Mouse (Mus musculus): Measurements from ENCODE around the gene Snupn. TPM values are rescaled to one million over a fixed set of nuclear protein-coding genes. Genes with fewer than 3 reads are reported as not detected.

Gene Snupn
- polyA plus RNA-seq, 1 experiment from 2014 or later, result 26.4 TPM

GRCm38 (mm10) chr9:56926387-56926786 is 24.3 kb upstream of the Snupn start:
- no peak for ATAC-seq (ENCODE audit: low FRiP score)
- DNase-seq (ENCODE audit: low spot score), result no peak
- H3K27me3 ChIP-seq (ENCODE audit: control insufficient read depth, insufficient read depth, low read length), result no peaks in the 10 kb centered on the region
- 86% methylated on average over 10 of the region's 10 CpGs for WGBS
- H3K4me2 ChIP-seq (replicated peaks; ENCODE audit: low read depth, low read length), result no peak overlapping the region; the same call in 1 of the 2 replicates
- 0 out of 2 replicates have a peak, but pooled peaks cover 7% of the 10 kb centered on the region for H3K4me1 ChIP-seq (replicated peaks; ENCODE audit: control insufficient read depth, insufficient read depth, low read length)
- no peaks in the 10 kb centered on the region for H3K36me3 ChIP-seq (ENCODE audit: control insufficient read depth, insufficient read depth, low read length)
- no peaks in the 10 kb centered on the region for H3K9me3 ChIP-seq (ENCODE audit: control insufficient read depth, low read length)
- no peak overlapping the region for H3K4me3 ChIP-seq (ENCODE audit: low read depth, low read length)
- no peak overlapping the region for H3K27ac ChIP-seq (ENCODE audit: low read depth, low read length)
- no peak overlapping the region for H3K9ac ChIP-seq (ENCODE audit: low read depth, low read length)

- 0 out of 2 replicates have a peak, but pooled peaks cover 7% of the 10 kb centered on the region for H3K4me1 ChIP-seq (replicated peaks; ENCODE audit: control insufficient read depth, insufficient read depth, low read length)
- under 1% methylated on average over 35 of the region's 35 CpGs for WGBS
- ATAC-seq (ENCODE audit: low FRiP score), result peak; percentile 30
- peak; percentile 72 for DNase-seq (ENCODE audit: low spot score)
- H3K36me3 ChIP-seq (ENCODE audit: control insufficient read depth, insufficient read depth, low read length), result no peaks in the 10 kb centered on the region
- peak overlapping the region; percentile 68 for H3K9ac ChIP-seq (ENCODE audit: low read depth, low read length)
- H3K27ac ChIP-seq (ENCODE audit: low read depth, low read length), result peak overlapping the region; percentile 72
- H3K4me2 ChIP-seq (replicated peaks; ENCODE audit: low read depth, low read length), result peak overlapping the region; percentile 81
- no peaks in the 10 kb centered on the region for H3K9me3 ChIP-seq (ENCODE audit: control insufficient read depth, low read length)
- H3K27me3 ChIP-seq (ENCODE audit: control insufficient read depth, insufficient read depth, low read length), result no peaks in the 10 kb centered on the region
- H3K4me3 ChIP-seq (ENCODE audit: low read depth, low read length), result peak overlapping the region; percentile 51
Measured at GRCm38 (mm10) chr9:56927191-56928012, 23.3 kb upstream of the Snupn start.

GRCm38 (mm10) chr9:56928041-56928811 is 22.5 kb upstream of the Snupn start, which contains the start of gene Snx33:
Gene Snx33 (minus strand): TSS chr9:56928371.
- under 1% methylated on average over 50 of the region's 50 CpGs for WGBS
- Histone ChIP-seq H3K4me1 (replicated peaks; ENCODE audit: control insufficient read depth, insufficient read depth, low read length) (0 out of 2 replicates have a peak, but pooled peaks cover 7% of the 10 kb centered on the region), H3K27ac (ENCODE audit: low read depth, low read length) (peak within 1 kb of the TSS; percentile 72), H3K4me3 (ENCODE audit: low read depth, low read length) (peak within 1 kb of the TSS; percentile 51), H3K9ac (ENCODE audit: low read depth, low read length) (peak within 1 kb of the TSS; percentile 68), H3K4me2 (replicated peaks; ENCODE audit: low read depth, low read length) (peak within 1 kb of the TSS; percentile 81), H3K36me3 (ENCODE audit: control insufficient read depth, insufficient read depth, low read length) (no peaks in the 10 kb centered on the region), H3K27me3 (ENCODE audit: control insufficient read depth, insufficient read depth, low read length) (no peaks in the 10 kb centered on the region), H3K9me3 (ENCODE audit: control insufficient read depth, low read length) (no peaks in the 10 kb centered on the region)
- DNase-seq (ENCODE audit: low spot score) (peak; percentile 90), ATAC-seq (ENCODE audit: low FRiP score) (peak; percentile 85)

- Histone ChIP-seq H3K4me3 (ENCODE audit: low read depth, low read length) (no peak overlapping the region), H3K36me3 (ENCODE audit: control insufficient read depth, insufficient read depth, low read length) (no peaks in the 10 kb centered on the region), H3K27me3 (ENCODE audit: control insufficient read depth, insufficient read depth, low read length) (no peaks in the 10 kb centered on the region), H3K4me1 (replicated peaks; ENCODE audit: control insufficient read depth, insufficient read depth, low read length) (0 out of 2 replicates have a peak, but pooled peaks cover 4% of the 10 kb centered on the region), H3K27ac (ENCODE audit: low read depth, low read length) (no peak overlapping the region), H3K9me3 (ENCODE audit: control insufficient read depth, low read length) (no peaks in the 10 kb centered on the region), H3K4me2 (replicated peaks; ENCODE audit: low read depth, low read length) (no peak overlapping the region), H3K9ac (ENCODE audit: low read depth, low read length) (no peak overlapping the region)
- ATAC-seq (ENCODE audit: low FRiP score), result no peak
- DNase-seq (ENCODE audit: low spot score), result no peak
- 67% methylated on average over 4 of the region's 4 CpGs for WGBS
Measured at GRCm38 (mm10) chr9:56929496-56929895, 21.2 kb upstream of the Snupn start.

- Histone ChIP-seq H3K27me3 (ENCODE audit: control insufficient read depth, insufficient read depth, low read length) (no peaks in the 10 kb centered on the region), H3K9ac (ENCODE audit: low read depth, low read length) (no peak overlapping the region), H3K4me2 (replicated peaks; ENCODE audit: low read depth, low read length) (no peak overlapping the region), H3K36me3 (ENCODE audit: control insufficient read depth, insufficient read depth, low read length) (no peaks in the 10 kb centered on the region), H3K9me3 (ENCODE audit: control insufficient read depth, low read length) (no peaks in the 10 kb centered on the region), H3K27ac (ENCODE audit: low read depth, low read length) (no peak overlapping the region), H3K4me1 (replicated peaks; ENCODE audit: control insufficient read depth, insufficient read depth, low read length) (0 out of 2 replicates have a peak, but pooled peaks cover 3% of the 10 kb centered on the region), H3K4me3 (ENCODE audit: low read depth, low read length) (no peak overlapping the region)
- DNase-seq (ENCODE audit: low spot score) (no peak), ATAC-seq (ENCODE audit: low FRiP score) (no peak)
- 87% methylated on average over 1 of the region's 1 CpGs for WGBS
Measured at GRCm38 (mm10) chr9:56930556-56930955, 20.1 kb upstream of the Snupn start.

GRCm38 (mm10) chr9:56936861-56937222 is 13.8 kb upstream of the Snupn start:
- Histone ChIP-seq H3K4me2 (replicated peaks; ENCODE audit: low read depth, low read length) (peak overlapping the region; percentile 45), H3K36me3 (ENCODE audit: control insufficient read depth, insufficient read depth, low read length) (no peaks in the 10 kb centered on the region), H3K27ac (ENCODE audit: low read depth, low read length) (no peak overlapping the region), H3K9me3 (ENCODE audit: control insufficient read depth, low read length) (no peaks in the 10 kb centered on the region), H3K4me1 (replicated peaks; ENCODE audit: control insufficient read depth, insufficient read depth, low read length) (peaks cover 2% of the 10 kb centered on the region; the same call in 1 of the 2 replicates), H3K9ac (ENCODE audit: low read depth, low read length) (0 out of 2 replicates have a peak overlapping the region, but pooled peaks have one; percentile 1), H3K4me3 (ENCODE audit: low read depth, low read length) (peak overlapping the region; percentile 70), H3K27me3 (ENCODE audit: control insufficient read depth, insufficient read depth, low read length) (no peaks in the 10 kb centered on the region)
- DNase-seq (ENCODE audit: low spot score), result no peak
- no peak for ATAC-seq (ENCODE audit: low FRiP score)
- WGBS, result 20% methylated on average over 6 of the region's 6 CpGs

- ATAC-seq (ENCODE audit: low FRiP score) (peak; percentile 94), DNase-seq (ENCODE audit: low spot score) (peak; percentile 95)
- Histone ChIP-seq H3K27ac (ENCODE audit: low read depth, low read length) (peak within 1 kb of the TSS; percentile 37; the same call in 1 of the 2 replicates), H3K9me3 (ENCODE audit: control insufficient read depth, low read length) (no peaks in the 10 kb centered on the region), H3K4me2 (replicated peaks; ENCODE audit: low read depth, low read length) (peak within 1 kb of the TSS; percentile 82), H3K9ac (ENCODE audit: low read depth, low read length) (peak within 1 kb of the TSS; percentile 81), H3K27me3 (ENCODE audit: control insufficient read depth, insufficient read depth, low read length) (no peaks in the 10 kb centered on the region), H3K4me1 (replicated peaks; ENCODE audit: control insufficient read depth, insufficient read depth, low read length) (peaks cover 2% of the 10 kb centered on the region; the same call in 1 of the 2 replicates), H3K36me3 (ENCODE audit: control insufficient read depth, insufficient read depth, low read length) (no peaks in the 10 kb centered on the region), H3K4me3 (ENCODE audit: low read depth, low read length) (peak within 1 kb of the TSS; percentile 70)
- under 1% methylated on average over 73 of the region's 73 CpGs for WGBS
Measured at GRCm38 (mm10) chr9:56937223-56938160, 13.2 kb upstream of the Snupn start, which contains the start of gene Imp3. Gene Imp3 (plus strand): TSS chr9:56937475.

GRCm38 (mm10) chr9:56938374-56938773 is 12.3 kb upstream of the Snupn start:
- peak overlapping the region; percentile 82 for H3K4me2 ChIP-seq (replicated peaks; ENCODE audit: low read depth, low read length)
- H3K9me3 ChIP-seq (ENCODE audit: control insufficient read depth, low read length), result no peaks in the 10 kb centered on the region
- WGBS, result 5% methylated on average over 7 of the region's 7 CpGs
- peaks cover 2% of the 10 kb centered on the region; the same call in 1 of the 2 replicates for H3K4me1 ChIP-seq (replicated peaks; ENCODE audit: control insufficient read depth, insufficient read depth, low read length)
- H3K27ac ChIP-seq (ENCODE audit: low read depth, low read length), result no peak overlapping the region
- H3K4me3 ChIP-seq (ENCODE audit: low read depth, low read length), result peak overlapping the region; percentile 70
- no peak for ATAC-seq (ENCODE audit: low FRiP score)
- H3K9ac ChIP-seq (ENCODE audit: low read depth, low read length), result peak overlapping the region; percentile 81; the same call in 1 of the 2 replicates
- peak; percentile 18 for DNase-seq (ENCODE audit: low spot score)
- H3K27me3 ChIP-seq (ENCODE audit: control insufficient read depth, insufficient read depth, low read length), result no peaks in the 10 kb centered on the region
- no peaks in the 10 kb centered on the region for H3K36me3 ChIP-seq (ENCODE audit: control insufficient read depth, insufficient read depth, low read length)
